Mouse (Mus musculus): Measurements from ENCODE around the gene Ugt1a10.

The Ugt1a10 gene

DNA sequence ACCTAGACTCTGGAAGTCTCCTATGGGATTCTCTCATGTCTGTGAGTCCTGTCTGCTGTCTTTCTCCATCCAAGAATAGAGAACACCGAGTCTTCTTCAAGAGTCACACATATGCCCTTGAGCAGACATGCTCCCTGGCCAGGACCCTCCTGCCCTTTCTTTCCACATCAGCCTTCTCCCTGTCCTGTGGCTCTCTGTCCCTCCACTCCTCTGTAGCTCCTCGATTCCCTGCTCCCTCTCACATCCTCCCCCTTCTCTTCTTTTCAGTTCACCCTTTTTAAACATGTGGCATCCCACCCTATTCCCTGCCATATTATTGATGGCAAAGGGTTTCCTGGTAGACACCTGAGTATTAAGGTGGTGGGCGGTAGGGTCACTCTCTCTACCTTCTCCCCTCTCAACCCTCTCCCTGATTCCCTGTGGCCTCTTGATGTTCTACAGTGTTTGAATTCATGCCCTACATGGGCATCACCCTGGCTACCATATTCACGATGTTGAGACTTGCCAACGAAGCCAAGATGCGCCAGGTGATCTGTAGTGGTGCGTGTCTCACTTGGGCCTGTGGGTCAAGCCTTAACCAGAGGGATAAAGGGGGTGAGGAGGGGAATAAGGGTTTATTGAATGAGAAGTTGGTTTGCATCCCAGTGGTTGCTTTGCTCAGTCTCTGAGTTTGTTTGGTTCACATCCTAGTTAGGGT is 176.8 kb downstream of the Ugt1a10 start:
- DNase-seq (ENCODE audit: low spot score in 2 of 2): no peak

- DNase-seq (ENCODE audit: low spot score in 2 of 2): no peak
These were observed 177.6 kb downstream of the Ugt1a10 start for GRCm38 (mm10) chr1:88232664-88233380.

DNA sequence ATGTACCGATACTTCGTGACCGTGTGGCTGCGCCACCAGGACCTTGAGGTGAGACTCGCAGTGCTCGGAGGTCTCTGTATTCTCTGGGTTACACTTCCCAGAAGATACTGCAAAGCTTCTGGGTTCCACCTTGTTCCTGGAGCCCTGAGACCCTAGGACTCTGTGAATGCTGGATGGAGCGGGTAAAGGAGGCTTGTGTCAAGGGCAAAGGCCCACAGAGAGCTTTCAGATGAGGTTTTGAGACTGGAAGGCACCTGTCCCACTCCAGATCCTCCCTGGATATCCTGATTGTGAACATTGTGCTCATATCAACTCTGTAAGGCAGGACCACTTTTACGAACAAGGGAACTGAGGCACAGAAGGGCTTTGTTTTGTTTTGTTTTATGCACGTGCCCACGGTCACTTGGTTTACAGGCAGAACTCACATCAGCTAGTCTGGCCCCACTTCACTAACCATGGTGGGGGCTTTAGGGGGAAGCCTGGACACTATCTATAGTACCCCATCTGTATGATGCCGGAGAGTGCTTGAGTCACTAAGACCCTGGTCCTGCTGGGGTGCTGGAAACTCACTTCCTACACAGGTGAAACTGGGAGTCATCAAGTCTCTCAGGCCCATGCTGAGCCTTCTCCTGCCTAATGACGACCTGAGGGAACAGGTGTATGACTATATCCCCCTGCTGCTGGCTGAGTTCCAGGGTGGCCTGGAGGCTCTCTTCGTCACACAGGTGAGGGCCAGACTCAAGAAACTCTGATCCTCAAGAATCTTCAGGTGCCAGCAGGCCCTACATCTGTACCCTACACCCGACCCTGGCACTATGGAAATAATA is 178.4 kb downstream of the Ugt1a10 start:
- no peak for DNase-seq (ENCODE audit: low spot score in 2 of 2)

- no peak for DNase-seq (ENCODE audit: low spot score in 2 of 2)
These were observed 179.0 kb downstream of the Ugt1a10 start for GRCm38 (mm10) chr1:88234248-88234610.

DNA sequence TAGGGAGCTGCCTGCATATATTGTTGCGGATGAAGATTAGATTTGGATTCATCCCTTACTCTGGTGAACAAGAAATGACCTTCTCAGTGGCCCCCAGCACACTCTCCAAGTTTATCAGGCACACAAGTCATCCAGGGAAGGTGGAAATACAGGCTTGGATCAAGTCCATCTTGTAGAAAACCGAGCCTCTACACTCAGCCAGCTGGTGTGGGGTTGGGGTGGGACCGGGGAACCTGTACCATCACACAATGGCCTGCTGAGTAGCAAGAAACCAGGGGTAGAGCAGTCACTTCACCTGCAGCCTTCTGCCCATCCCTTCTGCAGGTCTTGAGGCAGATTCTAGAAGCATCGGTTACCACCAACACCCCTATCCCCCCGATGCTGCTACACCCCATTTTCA is 179.5 kb downstream of the Ugt1a10 start:
- no peak for DNase-seq (ENCODE audit: low spot score in 2 of 2)

DNA sequence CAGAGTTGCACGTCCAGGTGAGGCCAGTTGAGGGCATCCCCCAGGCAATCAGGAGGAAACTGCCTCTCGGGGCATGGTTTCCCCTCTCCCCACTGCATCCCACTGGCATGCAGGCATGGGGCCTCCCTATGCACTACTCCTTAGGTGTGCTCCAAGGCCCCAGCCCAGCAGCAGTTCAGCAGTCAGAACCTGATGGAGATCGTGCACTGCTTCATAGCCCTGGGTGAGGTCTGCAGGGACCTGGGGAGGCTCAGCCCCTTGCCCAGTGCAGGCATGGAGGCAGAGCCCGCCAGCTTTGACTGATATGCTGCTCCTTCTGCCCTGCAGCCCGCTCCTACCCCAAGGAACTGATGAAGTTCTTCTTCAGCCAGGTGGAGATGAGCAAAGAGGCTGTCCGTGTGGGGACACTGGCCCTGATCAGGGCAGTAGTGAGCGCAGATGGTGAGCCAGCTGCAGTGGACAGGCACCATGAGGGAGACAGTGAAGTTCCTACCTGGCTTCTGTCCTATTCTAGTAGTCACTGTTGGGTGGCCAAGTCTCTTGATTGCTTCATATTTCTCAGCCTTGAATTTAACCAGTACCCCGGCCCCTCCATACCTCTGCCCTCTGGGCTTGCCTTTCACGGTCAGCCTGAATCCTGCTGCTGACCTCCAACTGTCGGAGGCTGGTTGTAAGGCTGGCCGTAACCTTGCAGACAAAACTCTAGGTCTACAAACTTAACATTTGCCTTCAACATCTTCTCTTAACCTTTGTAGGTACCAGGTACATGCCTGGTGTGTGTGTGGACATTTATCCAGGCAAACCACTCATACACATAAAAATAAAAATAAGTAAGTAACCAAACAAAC is 180.1 kb downstream of the Ugt1a10 start:
- DNase-seq (ENCODE audit: low spot score in 2 of 2): no peak

DNA sequence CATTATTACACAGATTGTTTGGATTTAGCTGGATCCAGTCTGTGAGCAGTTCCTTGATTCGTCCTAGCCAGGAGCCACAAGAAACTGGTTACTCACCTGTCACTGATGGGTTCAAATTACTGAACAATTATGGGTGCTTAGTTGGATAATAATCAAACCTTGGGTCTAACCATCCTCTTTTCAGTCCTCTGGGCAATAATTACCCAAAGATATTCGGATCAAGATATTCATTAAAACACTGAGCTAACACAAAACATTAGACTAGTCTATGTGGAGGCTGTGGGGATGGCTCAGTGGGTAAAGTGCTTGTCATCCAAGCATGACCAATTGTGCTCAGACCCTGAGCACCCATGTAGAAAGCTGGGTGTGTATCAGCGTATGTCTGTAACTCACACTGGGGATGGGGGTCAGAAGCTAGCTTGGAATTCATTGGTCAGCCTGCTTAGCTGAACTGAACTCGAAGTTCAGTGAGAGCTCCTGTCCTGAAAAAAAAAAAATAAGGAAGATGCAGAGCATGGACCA is 180.8 kb downstream of the Ugt1a10 start:
- no peak for DNase-seq (ENCODE audit: low spot score in 2 of 2)

DNA sequence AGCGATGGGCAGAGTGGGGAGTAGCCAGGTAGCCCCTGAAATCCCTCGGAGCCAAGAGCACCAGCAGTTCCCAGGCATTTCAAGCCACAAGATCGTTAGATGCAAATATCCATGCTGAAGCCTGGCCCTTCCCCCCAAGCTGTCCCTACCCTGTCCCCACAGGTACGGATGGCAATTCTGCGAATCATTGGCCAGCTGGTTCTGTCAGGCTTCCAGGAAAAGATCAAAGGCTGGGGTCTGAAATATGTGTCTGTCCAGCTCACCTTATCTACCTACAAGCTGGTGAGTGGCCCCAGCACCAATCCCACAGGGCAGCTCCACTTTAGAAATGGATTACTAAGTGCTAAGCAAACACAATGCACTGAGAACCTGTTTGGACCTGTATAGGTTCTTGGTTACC is 182.1 kb downstream of the Ugt1a10 start:
- no peak for DNase-seq (ENCODE audit: low spot score in 2 of 2)

DNA sequence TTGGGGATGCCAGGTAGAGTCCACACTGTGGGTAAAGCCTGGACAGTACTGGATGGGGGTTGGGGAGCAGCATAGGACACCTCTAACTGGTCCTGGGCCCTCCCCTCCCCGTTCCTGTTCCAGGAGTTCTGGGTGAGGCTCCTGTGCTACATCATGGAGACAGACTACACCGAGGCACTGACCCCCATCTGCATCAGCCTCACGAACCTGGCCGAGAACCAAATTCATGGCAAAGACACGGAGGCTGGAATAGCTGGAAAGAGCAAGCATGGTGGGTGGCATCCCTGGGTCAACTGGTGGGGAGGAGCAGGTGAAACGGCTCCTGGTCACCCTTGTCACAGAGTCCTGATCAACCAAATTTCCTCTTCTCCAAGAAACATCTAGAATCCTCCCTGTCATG is 183.6 kb downstream of the Ugt1a10 start:
- DNase-seq (ENCODE audit: low spot score in 2 of 2): no peak

- no peak for DNase-seq (ENCODE audit: low spot score in 2 of 2)
These were observed 184.9 kb downstream of the Ugt1a10 start for GRCm38 (mm10) chr1:88240072-88240471.

- no peak for DNase-seq (ENCODE audit: low spot score in 2 of 2)
These were observed 185.4 kb downstream of the Ugt1a10 start for GRCm38 (mm10) chr1:88240579-88240978.

- DNase-seq (ENCODE audit: low spot score in 2 of 2): no peak
These were observed 188.7 kb downstream of the Ugt1a10 start for GRCm38 (mm10) chr1:88243861-88244260.

DNA sequence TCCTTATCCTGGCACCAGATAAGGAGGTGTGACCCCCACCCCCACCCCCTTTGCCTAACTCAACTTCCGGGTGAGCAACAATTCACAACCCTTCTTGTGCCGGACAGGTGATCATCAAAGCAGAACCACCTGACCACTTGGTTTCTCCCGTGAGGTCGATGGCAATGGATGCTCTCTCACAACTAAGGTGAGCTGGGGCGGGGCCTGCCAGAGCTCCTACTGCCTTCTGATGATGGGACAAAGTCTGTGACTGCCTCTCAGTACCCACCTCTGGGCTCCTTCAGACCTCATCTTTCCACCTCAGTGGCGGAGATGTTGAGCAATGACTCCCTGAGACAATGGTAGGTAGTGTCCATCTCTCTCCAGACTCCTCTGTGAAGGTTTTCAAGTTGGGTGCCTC is 190.7 kb downstream of the Ugt1a10 start:
- no peak for DNase-seq (ENCODE audit: low spot score in 2 of 2)

- DNase-seq (ENCODE audit: low spot score in 2 of 2): no peak
These were observed 191.2 kb downstream of the Ugt1a10 start for GRCm38 (mm10) chr1:88246386-88246785.

GRCm38 (mm10) chr1:88247660-88248059 is 192.5 kb downstream of the Ugt1a10 start:
- DNase-seq (ENCODE audit: low spot score in 2 of 2): no peak

DNA sequence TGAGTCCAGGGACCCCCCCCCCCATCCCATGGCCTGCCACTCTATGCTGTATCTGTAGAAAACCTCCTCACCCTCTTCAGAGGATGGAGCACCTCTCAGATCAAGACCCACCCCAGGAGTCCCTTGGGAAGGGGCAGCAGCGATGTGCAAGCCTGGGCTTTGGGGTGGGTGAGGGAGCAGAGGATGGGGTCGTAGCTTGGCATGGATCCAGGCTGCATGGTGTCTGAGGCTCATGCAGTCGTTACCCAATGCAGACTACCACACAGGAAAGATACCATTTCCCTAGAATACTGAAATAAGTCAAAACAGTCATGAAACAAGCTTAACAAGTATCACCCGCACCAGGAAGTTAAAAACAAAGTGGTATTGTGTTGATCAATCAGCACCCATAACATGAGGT is 193.5 kb downstream of the Ugt1a10 start:
- DNase-seq (ENCODE audit: low spot score in 2 of 2): no peak

DNA sequence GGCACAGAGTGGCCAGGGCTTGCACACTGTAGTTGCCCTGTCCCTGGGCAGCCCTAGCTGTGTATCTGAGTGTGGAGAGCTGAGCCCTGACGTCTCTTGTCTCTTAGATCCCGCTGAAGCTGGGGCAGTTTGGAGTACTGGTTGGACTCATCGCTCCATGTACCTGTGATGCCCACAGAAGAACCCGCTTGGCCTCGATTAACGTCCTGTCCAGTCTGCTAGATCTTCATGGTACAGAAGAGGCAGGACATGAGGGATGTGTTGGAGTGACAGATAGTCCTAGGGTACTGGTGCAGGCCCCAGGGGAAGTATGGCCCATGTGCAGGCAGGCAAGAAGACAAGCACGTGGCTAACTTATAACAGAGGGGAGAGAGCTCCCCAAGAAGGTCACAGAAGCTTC is 194.4 kb downstream of the Ugt1a10 start:
- DNase-seq (ENCODE audit: low spot score in 2 of 2): no peak

GRCm38 (mm10) chr1:88250023-88250422 is 194.8 kb downstream of the Ugt1a10 start:
- no peak for DNase-seq (ENCODE audit: low spot score in 2 of 2)

DNA sequence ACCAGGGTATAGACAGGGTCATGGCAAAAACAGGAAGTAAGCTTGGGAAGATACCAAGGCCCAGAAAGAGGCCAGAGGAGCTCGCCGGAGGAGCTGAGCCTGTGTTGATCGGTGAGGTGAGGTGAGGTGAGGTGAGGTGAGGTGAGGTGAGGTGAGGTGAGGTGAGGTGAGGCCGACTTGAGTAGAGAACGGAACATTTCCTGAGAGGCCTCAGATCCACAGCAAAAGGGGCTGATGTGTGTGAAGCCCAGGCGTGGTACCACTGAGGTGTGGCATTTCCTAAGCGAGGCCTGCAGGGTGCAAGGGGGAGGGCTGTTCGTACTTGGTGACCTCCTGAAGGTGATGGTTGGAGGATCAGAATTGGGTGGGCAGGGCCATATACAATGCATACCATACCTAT is 197.9 kb downstream of the Ugt1a10 start:
- DNase-seq (ENCODE audit: low spot score in 2 of 2): no peak

GRCm38 (mm10) chr1:88253540-88253939 is 198.4 kb downstream of the Ugt1a10 start:
- no peak for DNase-seq (ENCODE audit: low spot score in 2 of 2)

DNA sequence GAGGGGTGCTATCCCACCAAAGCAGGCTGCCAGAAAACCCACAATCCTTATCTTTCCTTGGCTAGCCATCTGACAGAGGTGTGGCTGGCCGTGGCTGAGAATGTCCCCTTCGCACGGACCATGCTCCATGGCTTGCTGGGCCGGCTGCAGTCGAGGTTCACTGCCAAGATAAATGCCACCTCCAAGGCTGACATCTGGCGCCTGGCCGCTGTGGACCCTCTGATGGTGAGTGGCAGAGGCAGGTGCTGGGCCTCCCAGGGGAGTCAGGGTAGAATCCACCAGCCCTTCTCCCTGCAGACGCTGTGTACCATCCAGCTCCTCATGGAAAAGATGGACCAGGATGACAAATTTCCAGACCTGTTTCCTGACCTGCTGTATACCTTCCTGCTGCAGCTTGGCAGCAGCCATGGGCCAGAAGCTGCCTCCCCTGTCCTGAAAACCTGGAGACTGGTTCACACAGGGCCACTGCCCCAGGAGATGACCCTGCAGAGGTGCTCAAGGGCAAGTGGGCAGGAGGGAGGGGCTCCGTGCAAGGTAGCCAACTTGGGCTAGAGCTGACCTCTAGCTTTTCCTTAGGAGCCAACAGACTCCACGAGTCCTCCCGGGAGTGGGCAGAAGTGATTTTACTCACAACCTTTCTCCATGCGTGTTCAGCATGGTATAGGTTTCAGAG is 199.7 kb downstream of the Ugt1a10 start:
- DNase-seq (ENCODE audit: low spot score in 2 of 2): no peak

Measured in frontal cortex, postnatal 14 days (tissue).